Mouse (Mus musculus) forebrain, embryonic 15.5 days (tissue): ENCODE measurements at regions not wholly inside any gene's neighbourhood (a gene's known extent, or its start where the extent isn't known, plus 50 kb on each side); places are given as distances from the start of the nearest gene placed in this dataset.
A peak's percentile ranks its signal among the peaks of the same experiment; 100 is the strongest.

Experiments
- ATAC-seq: fragments of 200-750 bp; cut with Nextera tagmentation; replicated peaks from 2 replicates; pipeline ENCODE4 v1.8.0; 2017; ENCODE audit warnings: mild to moderate bottlenecking, moderate TSS enrichment, moderate library complexity
- H3K27ac ChIP-seq: fragments of 300-500 bp; sonication (generic); replicated peaks from 2 replicates; pipeline ENCODE4 v1.5.1; 2015; ENCODE audit warnings: mild to moderate bottlenecking, inconsistent platforms
- H3K27me3 ChIP-seq: fragments of 300-500 bp; sonication (generic); 2 replicates; pipeline ENCODE4 v1.6.1; 2015; ENCODE audit warnings: inconsistent platforms
- H3K36me3 ChIP-seq: fragments of 300-500 bp; sonication (generic); 2 replicates; pipeline ENCODE4 v1.6.1; 2015; ENCODE audit warnings: mild to moderate bottlenecking, inconsistent platforms
- H3K4me1 ChIP-seq: fragments of 300-500 bp; sonication (generic); 2 replicates; pipeline ENCODE4 v1.6.1; 2015; ENCODE audit warnings: inconsistent platforms
- H3K4me2 ChIP-seq: fragments of 300-500 bp; sonication (generic); replicated peaks from 2 replicates; pipeline ENCODE4 v1.6.1; 2015; ENCODE audit warnings: mild to moderate bottlenecking, inconsistent platforms
- H3K4me3 ChIP-seq: fragments of 300-500 bp; sonication (generic); 2 replicates; pipeline ENCODE4 v1.5.1; 2015; ENCODE audit warnings: mild to moderate bottlenecking, inconsistent platforms
- H3K9ac ChIP-seq: fragments of 300-500 bp; sonication (generic); replicated peaks from 2 replicates; pipeline ENCODE4 v1.6.1; 2015; ENCODE audit warnings: mild to moderate bottlenecking, inconsistent platforms
- H3K9me3 ChIP-seq: fragments of 300-500 bp; sonication (generic); 2 replicates; pipeline ENCODE4 v1.6.1; 2016; ENCODE audit warnings: inconsistent platforms
- WGBS: fragments of 180-500 bp; shearing (Covaris S2); methylation state at CpG from one replicate; pipeline ENCODE4 v1.1.7; 2015; ENCODE audit warnings: mixed read lengths; 5-methylcytosine and 5-hydroxymethylcytosine counted together

DNA sequence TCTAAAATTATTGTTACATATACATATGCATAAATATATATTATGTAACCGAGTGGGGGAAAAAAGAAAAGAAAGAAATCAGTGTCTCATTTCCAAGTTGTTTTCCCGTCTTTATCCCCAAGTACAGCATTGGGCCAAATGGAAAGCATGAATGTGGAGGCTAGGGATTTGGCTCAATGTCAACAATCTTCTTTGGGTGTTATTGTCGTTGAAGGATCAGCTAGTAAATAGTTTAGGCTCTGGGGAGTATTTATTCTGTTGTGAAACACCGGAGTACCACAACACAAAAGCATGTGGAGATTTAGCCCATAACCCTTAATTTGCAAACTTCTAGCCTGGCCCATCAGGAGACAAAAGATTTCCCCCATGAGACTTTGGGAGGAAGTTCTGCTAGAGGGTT, 105.8 kb upstream of the Maf start:
- Histone ChIP-seq H3K9me3 (no peaks in the 10 kb centered on the region), H3K27me3 (no peaks in the 10 kb centered on the region), H3K36me3 (no peaks in the 10 kb centered on the region), H3K27ac (no peak overlapping the region), H3K4me2 (no peak overlapping the region), H3K4me3 (no peak overlapping the region), H3K9ac (no peak overlapping the region), H3K4me1 (no peaks in the 10 kb centered on the region)
- no peak for ATAC-seq
- 46% methylated on average over 4 of the region's 4 CpGs for WGBS

DNA sequence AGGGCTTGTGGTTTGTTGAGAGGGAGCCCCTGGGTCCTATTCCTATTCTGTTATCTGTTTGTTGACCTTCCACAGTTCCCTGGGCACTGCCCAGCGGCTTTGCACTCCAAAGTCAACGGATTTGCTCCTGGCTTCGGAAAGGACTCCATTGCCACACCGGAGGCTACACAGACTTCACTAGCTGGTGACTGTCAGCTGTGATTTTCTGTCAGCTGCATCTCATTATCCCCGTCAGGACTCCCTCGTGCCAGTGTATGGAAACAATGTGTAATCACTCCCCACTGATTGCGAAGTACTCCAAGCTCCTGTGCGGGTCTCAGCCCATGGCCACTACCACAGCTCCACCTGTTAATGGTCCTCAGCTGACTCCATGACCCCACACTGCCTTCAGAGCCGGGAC, 99.0 kb upstream of the Maf start:
- peaks cover 9% of the 10 kb centered on the region; the same call in 1 of the 2 replicates for H3K4me1 ChIP-seq
- H3K9ac ChIP-seq, result no peak overlapping the region
- H3K27me3 ChIP-seq, result no peaks in the 10 kb centered on the region
- H3K4me2 ChIP-seq, result no peak overlapping the region
- H3K27ac ChIP-seq, result peak overlapping the region; percentile 13; the same call in 1 of the 2 replicates
- ATAC-seq, result peak; percentile 70
- no peak overlapping the region for H3K4me3 ChIP-seq
- 33% methylated on average over 9 of the region's 9 CpGs for WGBS
- H3K9me3 ChIP-seq, result no peaks in the 10 kb centered on the region
- H3K36me3 ChIP-seq, result no peaks in the 10 kb centered on the region

DNA sequence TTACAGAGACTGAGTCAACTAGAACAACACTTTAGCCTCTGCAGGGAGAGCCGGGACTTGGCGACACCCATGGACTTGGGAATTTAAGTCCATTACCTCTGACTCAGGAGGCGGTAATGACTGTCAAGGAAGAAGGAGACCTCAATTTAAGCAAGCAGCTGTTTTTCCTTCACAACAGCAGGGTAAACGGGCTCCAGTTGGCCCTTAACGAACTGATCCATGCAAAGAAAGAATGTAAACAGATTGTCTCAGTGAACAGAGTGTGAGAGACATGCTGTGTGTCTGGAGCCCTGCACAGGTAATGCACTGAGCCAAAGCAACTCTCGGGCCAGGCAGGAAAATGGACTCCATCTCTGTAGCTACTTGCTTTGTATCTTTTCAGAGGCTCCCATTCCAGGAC, 98.5 kb upstream of the Maf start:
- no peak overlapping the region for H3K9ac ChIP-seq
- H3K4me3 ChIP-seq, result no peak overlapping the region
- no peak overlapping the region for H3K4me2 ChIP-seq
- ATAC-seq, result no peak
- H3K9me3 ChIP-seq, result no peaks in the 10 kb centered on the region
- peak overlapping the region; percentile 13; the same call in 1 of the 2 replicates for H3K27ac ChIP-seq
- 44% methylated on average over 6 of the region's 6 CpGs for WGBS
- H3K36me3 ChIP-seq, result no peaks in the 10 kb centered on the region
- H3K27me3 ChIP-seq, result no peaks in the 10 kb centered on the region
- peaks cover 9% of the 10 kb centered on the region; the same call in 1 of the 2 replicates for H3K4me1 ChIP-seq

DNA sequence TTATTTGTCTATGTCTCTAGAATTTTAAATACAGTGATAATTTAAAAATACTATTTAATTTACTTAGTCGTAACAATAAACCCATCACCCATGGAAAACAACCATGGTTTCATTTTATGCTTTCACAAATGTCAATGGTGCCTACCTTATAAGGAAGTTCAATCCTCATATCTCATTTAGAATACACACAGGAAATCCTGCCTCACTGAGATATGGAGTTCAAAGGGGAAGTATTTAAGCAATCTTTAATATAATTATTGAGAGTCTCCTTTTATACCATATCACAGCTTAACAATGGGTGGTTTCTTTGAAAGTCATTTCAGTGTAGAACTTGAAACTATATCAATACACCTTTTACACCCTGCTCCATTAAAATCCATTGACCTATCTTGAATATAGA, 86.0 kb upstream of the Maf start:
- Histone ChIP-seq H3K4me3 (no peak overlapping the region), H3K27me3 (no peaks in the 10 kb centered on the region), H3K36me3 (no peaks in the 10 kb centered on the region), H3K4me1 (no peaks in the 10 kb centered on the region), H3K27ac (no peak overlapping the region), H3K9ac (no peak overlapping the region), H3K4me2 (no peak overlapping the region), H3K9me3 (no peaks in the 10 kb centered on the region)
- ATAC-seq, result no peak
- WGBS, result 94% methylated on average over 1 of the region's 1 CpGs

DNA sequence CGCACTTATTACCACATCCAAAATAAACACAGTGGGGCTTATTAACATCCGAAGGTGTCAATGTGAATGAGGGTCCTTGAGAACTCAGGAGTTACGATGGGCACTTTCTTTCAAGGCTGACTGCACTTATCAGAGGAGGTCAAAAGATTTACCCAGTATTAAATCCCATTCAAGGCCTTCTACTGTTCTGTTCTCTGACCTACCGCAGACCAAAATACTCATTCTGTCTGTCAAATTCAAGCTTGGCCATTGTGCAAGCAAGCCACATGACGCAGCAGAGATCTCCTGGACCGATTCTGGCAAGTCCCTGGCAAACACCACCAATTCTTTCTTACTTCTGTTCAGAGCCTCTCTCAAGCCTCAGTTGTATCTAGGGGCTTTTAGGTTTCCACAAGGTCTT, 80.8 kb upstream of the Maf start:
- Histone ChIP-seq H3K27me3 (no peaks in the 10 kb centered on the region), H3K4me2 (no peak overlapping the region), H3K4me1 (no peaks in the 10 kb centered on the region), H3K27ac (no peak overlapping the region), H3K9me3 (no peaks in the 10 kb centered on the region), H3K36me3 (no peaks in the 10 kb centered on the region), H3K4me3 (no peak overlapping the region), H3K9ac (no peak overlapping the region)
- WGBS, result 23% methylated on average over 6 of the region's 6 CpGs
- ATAC-seq, result no peak

DNA sequence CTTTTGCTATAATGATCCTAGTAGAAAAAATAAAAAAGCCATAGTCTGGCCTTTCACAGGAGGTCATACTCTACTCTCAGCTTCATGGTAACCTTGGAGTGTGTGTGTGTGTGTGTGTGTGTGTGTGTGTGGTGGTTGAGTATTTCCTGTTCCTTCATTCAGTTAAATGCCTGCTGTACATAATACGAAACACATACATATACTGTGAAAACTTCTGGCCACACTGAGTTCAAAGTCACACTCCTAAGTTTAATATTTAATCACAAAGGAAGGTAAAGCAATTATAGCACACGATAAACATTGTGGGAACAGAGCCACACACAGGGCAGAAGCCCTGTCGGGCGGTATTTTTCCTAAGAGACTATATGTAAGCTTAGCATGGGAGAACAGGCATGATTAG, 78.6 kb upstream of the Maf start:
- Histone ChIP-seq H3K27ac (no peak overlapping the region), H3K9ac (no peak overlapping the region), H3K4me1 (no peaks in the 10 kb centered on the region), H3K4me3 (no peak overlapping the region), H3K36me3 (no peaks in the 10 kb centered on the region), H3K4me2 (no peak overlapping the region), H3K9me3 (no peaks in the 10 kb centered on the region), H3K27me3 (no peaks in the 10 kb centered on the region)
- 97% methylated on average over 4 of the region's 4 CpGs for WGBS
- no peak for ATAC-seq

DNA sequence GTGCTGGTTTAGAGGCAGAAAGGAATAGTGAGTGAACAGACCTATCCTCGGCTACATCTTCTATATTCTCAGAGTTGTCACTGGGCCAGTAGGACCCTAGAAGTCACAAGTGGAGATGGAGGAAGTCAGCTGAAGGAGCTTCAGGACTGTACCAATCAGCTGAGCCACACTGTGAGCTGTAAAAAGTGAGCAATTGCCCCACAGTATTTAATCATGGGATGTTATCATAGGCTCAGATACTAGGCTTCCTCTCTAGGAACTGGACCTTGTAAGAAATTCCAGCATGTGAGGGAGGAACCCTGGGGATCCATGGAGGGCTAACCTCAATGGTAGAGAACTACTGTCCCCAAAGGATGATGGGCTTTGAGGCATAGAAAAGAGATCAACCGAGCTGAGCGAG, 78.2 kb upstream of the Maf start:
- ATAC-seq, result no peak
- Histone ChIP-seq H3K4me3 (no peak overlapping the region), H3K27ac (no peak overlapping the region), H3K4me1 (no peaks in the 10 kb centered on the region), H3K9me3 (no peaks in the 10 kb centered on the region), H3K4me2 (no peak overlapping the region), H3K36me3 (no peaks in the 10 kb centered on the region), H3K27me3 (no peaks in the 10 kb centered on the region), H3K9ac (no peak overlapping the region)
- 96% methylated on average over 3 of the region's 3 CpGs for WGBS

DNA sequence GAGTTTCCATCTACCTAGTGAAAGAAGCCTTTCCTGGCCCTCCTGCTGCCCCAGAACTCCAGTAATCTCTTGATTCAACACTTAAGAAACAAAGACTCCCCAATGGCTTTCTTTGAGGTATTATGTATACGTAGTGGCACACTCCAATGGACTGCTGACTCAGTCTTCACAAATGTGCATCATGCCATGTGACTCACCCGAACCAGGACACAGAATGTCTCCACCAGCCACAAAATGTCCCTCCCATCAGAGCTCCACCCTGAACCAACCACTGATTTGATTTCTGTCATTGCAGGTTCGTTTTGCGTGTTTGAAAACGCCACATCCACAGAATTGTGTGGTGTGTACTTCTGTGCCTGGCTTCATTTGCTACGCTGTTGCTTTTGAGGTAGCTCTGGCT, 75.8 kb upstream of the Maf start:
- Histone ChIP-seq H3K36me3 (no peaks in the 10 kb centered on the region), H3K4me3 (no peak overlapping the region), H3K27me3 (no peaks in the 10 kb centered on the region), H3K4me1 (no peaks in the 10 kb centered on the region), H3K27ac (no peak overlapping the region), H3K4me2 (no peak overlapping the region), H3K9me3 (no peaks in the 10 kb centered on the region), H3K9ac (no peak overlapping the region)
- ATAC-seq, result no peak
- 77% methylated on average over 6 of the region's 6 CpGs for WGBS

DNA sequence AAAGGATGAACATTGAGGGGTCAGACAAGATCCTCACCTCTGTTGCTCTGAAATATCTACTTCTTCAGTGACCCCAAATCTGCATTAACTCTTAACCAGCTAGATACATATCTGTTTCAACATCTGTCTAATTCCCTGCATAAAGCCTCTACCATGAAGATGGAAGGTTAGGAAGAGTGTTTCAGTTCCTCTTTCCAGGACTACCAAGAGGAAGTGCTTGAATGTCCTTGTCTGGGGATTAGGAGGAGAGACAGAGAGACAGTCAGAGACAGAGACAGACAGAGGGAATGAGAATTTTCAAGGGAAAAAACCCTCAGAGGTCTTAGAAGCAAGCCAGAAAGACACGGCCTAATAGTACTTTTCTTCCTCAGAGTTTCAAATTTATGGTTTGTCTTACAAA, 70.8 kb upstream of the Maf start:
- 81% methylated on average over 1 of the region's 1 CpGs for WGBS
- Histone ChIP-seq H3K9me3 (no peaks in the 10 kb centered on the region), H3K4me3 (no peak overlapping the region), H3K27me3 (no peaks in the 10 kb centered on the region), H3K36me3 (no peaks in the 10 kb centered on the region), H3K9ac (no peak overlapping the region), H3K4me1 (no peaks in the 10 kb centered on the region), H3K27ac (no peak overlapping the region), H3K4me2 (no peak overlapping the region)
- no peak for ATAC-seq

DNA sequence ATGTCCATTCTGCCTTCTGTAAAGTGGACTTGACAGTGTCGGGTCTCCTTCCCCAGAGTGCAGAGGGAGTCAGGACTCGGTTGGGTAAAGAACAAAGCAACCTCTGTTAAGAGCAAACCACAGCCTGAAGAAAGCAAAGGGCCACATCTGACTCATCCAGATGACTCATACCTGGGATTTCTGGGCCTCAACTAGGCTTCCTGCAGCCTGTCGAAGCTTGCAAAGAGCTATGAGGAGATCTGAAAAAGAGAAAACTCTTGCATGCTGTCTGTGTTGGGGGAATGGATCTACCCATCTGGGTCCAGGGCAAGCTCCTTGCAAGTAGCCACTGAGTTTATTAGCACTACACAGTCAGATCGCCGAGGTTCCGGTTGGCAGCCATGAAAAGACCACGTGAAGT, 63.5 kb upstream of the Maf start:
- Histone ChIP-seq H3K27me3 (no peaks in the 10 kb centered on the region), H3K36me3 (no peaks in the 10 kb centered on the region), H3K9me3 (no peaks in the 10 kb centered on the region), H3K4me1 (peaks cover 7% of the 10 kb centered on the region), H3K27ac (no peak overlapping the region), H3K9ac (no peak overlapping the region), H3K4me2 (no peak overlapping the region), H3K4me3 (no peak overlapping the region)
- no peak for ATAC-seq
- WGBS, result 90% methylated on average over 7 of the region's 7 CpGs

DNA sequence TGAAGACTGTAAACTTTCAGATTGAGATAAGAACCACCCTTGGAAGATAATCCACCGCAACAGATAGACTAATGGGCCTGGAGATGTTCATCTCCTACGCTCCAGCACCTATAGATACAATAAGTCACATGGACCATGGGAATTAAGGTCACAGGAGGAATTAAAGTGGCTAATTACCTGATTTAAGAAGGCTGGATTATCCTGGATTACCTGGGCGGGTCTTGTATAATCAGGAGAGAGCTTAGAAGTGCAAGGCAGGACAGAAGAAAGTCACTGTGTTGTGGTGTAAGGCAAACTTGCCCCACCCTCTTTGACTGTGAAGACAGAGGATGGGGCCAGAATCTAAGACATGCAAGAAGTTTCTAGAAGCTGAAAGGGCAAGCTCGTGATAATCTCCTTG, 61.0 kb upstream of the Maf start:
- WGBS, result 90% methylated on average over 4 of the region's 4 CpGs
- Histone ChIP-seq H3K9me3 (no peaks in the 10 kb centered on the region), H3K36me3 (no peaks in the 10 kb centered on the region), H3K4me2 (no peak overlapping the region), H3K4me3 (no peak overlapping the region), H3K27me3 (no peaks in the 10 kb centered on the region), H3K27ac (no peak overlapping the region), H3K4me1 (peaks cover 8% of the 10 kb centered on the region), H3K9ac (no peak overlapping the region)
- no peak for ATAC-seq

DNA sequence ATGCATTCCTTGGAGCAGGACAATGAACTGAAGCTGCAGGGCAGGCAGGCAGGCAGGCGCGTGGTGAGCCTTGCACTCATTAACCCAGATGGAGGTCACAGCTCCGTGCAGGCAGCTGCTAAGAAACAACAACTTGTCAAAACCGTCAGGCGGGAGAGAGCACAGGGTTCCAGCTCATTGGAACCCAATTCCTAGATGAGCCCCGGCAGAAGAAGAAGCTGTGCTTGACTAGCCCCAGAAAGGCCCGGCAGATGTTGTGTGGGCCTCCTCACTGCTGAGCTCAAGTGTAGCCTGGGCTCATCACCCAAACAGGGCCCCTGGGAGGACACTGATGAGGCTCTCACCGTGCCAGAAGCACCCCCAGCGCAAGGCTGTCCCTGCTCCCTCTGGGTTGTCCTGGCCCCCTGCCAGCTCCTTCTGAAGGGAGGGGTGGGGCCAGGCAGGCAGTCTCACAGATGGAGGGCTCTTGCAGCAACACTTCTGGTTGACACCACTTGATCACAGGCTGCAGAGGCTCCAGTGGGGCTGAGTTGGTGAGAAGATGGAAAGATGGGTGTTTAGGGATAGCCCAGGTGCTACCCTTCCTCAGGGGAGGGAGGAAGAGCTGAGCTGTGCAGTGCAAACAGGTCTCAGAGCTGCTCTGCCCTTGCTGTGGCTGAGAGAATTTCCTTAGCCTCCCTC, 58.8 kb upstream of the Maf start:
- Histone ChIP-seq H3K4me2 (no peak overlapping the region), H3K9me3 (no peaks in the 10 kb centered on the region), H3K27ac (peak overlapping the region; percentile 14; the same call in 1 of the 2 replicates), H3K9ac (no peak overlapping the region), H3K36me3 (no peaks in the 10 kb centered on the region), H3K27me3 (no peaks in the 10 kb centered on the region), H3K4me3 (no peak overlapping the region), H3K4me1 (peaks cover 8% of the 10 kb centered on the region)
- WGBS, result 11% methylated on average over 9 of the region's 9 CpGs
- ATAC-seq, result peak; percentile 90

DNA sequence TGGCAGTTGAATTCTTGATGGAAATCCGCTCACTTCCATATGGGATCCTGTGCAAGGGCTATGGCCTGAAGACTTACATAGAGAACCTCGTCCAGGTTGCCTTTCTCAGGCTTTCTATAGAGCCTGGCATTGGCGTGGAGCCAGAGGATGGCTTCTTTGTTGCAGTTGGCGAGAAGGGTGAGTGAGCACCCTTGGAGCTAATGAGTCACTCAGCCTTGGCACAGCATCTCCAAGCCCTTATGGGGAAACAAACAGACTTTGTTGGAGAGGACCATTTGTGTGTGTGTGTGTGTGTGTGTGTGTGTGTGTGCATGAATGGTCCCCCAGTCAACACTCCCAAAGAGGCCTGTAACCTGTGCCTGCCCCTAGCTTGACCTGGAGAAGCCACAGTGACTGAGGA, 57.0 kb upstream of the Maf start:
- H3K9me3 ChIP-seq, result no peaks in the 10 kb centered on the region
- H3K9ac ChIP-seq, result no peak overlapping the region
- H3K4me2 ChIP-seq, result no peak overlapping the region
- H3K27me3 ChIP-seq, result no peaks in the 10 kb centered on the region
- no peaks in the 10 kb centered on the region for H3K36me3 ChIP-seq
- H3K4me3 ChIP-seq, result no peak overlapping the region
- ATAC-seq, result no peak
- H3K27ac ChIP-seq, result no peak overlapping the region
- 57% methylated on average over 4 of the region's 4 CpGs for WGBS
- H3K4me1 ChIP-seq, result peaks cover 8% of the 10 kb centered on the region
